Mouse (Mus musculus) C2C12 (cell line): Measurements from ENCODE around the gene Slc7a15.

ENCODE experiments used
- CEBPB ChIP-seq: IDR thresholded peaks from one replicate; pipeline ENCODE4 v1.6.1; 2011; ENCODE audit warnings: low read depth, mild to moderate bottlenecking, control low read depth, moderate library complexity
- CTCF ChIP-seq: IDR thresholded peaks from one replicate; pipeline ENCODE4 v1.5.1; 2011; ENCODE audit not compliant: control insufficient read depth, insufficient read depth, insufficient read length
- FOSL1 ChIP-seq: IDR thresholded peaks from one replicate; pipeline ENCODE4 v1.8.0; 2011; ENCODE audit warnings: mild to moderate bottlenecking, low read length; ENCODE audit not compliant: poor library complexity, insufficient read depth, severe bottlenecking
- MYOG ChIP-seq: IDR thresholded peaks from one replicate; pipeline ENCODE4 v1.6.1; 2011; ENCODE audit not compliant: control insufficient read depth, insufficient read length; ENCODE audit errors: extremely low read depth
- USF1 ChIP-seq: IDR thresholded peaks from one replicate; pipeline ENCODE4 v1.6.1; 2011; ENCODE audit warnings: low read depth, mild to moderate bottlenecking, control low read depth, moderate library complexity

DNA sequence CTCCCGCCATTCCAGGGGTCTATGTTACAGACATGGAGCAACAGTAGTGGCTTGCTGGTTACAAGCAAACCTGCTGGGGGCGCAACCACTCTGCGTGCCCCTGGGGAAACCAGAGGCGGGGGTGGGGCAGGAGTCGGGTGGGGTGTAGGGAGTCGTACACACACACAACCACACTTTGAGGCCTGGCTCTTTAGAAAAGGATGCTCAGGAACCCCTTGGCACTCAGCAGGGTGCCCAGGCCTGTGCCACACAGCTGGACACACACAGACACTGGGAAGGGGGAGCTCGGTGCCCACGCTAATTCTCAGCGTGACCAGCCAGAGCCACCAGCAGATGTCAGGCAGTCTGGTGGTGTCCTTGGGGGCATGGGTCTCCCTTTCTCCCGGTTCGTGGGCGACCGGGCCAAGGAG, 100.3 kb downstream of the Slc7a15 start:
- TF ChIP-seq MYOG, result no peak
- no peak for TF ChIP-seq CTCF
- TF ChIP-seq FOSL1, result no peak
- no peak for TF ChIP-seq USF1
- no peak for TF ChIP-seq CEBPB
